Mouse (Mus musculus) cerebellum, adult 9-10 months (tissue): Measurements from ENCODE around the gene Iqsec1.
"Not testable (repeated sequence)": the region's sequence is repeated elsewhere in the genome, so short reads cannot be mapped to it uniquely, and the experiment has no call there.

ENCODE experiments used
- DNase-seq: peaks from one replicate; pipeline ENCODE4 v3.0.0; 2022

Iqsec1 gene

DNA sequence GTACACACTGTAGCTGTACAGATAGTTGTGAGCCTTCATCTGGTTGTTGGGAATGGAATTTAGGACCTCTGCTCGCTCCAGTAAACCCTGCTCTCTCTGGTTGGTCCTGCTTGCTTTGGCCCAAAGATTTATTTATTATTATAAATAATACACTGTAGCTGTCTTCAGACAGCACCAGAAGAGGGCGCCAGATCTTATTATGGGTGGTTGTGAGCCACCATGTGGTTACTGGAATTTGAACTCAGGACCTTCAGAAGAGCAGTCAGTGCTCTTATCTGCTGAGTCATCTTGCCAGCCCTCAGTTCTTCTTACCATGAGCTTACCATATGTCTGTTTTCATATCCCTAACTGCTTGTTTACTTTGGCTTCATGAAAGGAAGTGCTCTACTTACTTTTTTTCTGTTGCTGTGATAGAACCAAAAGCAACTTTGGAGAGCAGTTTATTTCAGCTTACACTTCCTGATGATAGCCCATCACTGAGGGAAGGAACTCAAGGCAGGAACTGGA is 332.1 kb downstream of the Iqsec1 start:
- not testable (repeated sequence) for DNase-seq

DNA sequence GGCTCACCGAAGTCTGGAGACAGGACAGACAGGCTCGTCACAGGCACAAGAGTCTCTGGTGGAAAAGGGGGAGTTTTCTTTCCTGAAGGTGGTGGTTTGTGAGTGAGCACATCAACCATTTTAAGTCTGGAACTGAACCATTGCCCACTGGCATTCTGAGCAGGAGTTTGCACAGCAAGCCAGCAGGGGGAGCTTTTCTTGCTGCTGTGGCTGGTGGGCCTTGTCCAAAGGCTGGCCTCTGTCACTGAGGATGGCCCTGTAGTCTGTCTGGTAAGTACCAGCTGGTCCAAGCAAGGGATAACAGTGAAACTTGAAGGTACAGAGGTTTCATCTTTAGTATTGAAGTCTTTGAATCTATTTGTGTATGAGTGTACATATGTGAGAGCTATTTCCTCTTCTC is 334.7 kb downstream of the Iqsec1 start:
- DNase-seq, result peak; percentile 67

DNA sequence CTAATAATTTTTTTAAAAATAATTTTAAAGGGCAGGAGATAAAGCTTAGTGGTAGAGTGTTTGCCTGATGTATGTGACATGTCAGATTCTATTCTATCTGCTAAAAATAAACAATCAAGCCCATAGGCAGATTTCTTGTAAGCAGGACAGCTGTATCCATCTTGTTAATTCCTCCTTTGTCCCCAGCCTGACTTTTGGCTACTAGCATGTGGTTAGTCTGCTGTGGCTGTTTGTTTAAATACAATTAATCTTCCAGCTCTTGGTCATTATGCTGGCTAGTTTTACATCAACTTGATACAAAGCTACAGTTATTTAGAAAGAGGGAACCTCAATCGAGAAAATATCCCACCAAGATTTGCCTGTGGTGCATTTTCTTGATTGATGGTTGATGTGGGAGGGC is 337.9 kb downstream of the Iqsec1 start:
- no peak for DNase-seq

DNA sequence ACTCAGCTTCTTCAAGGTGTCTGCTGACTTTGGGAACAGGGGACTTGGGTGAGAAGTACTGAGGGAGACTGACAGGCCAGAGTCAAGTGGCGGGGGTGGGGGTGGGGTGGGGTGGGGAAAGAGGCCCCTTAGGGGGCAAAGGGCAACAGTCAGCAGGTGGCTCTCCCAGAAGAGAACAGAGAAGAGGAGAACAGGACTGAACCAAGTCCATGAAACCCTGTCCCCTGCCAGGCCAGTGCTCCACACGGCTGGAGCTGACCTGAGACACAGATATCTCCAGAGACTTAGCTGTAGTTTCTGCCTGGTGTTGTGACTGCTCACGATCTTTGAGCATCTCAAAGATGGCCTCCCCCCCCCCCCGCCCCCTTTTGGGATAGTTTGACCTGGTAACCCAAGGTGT is 339.2 kb downstream of the Iqsec1 start:
- no peak for DNase-seq

DNA sequence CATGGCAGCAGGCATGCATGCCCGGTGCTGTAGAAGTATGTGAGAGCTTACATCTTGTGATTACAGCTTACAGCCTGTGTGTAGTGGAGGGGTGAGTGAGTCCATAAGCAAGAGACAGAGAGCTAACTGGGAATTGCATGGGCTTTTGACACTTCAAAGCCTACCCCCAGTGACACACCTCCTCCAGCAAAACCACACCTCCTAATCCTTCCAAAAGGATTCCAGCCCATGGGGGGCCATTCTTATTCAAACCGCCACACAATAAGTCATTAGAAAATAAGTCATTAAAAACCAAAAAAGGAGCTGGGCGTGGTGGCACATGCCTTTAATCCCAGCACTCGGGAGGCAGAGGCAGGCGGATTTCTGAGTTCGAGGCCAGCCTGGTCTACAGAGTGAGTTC is 340.1 kb downstream of the Iqsec1 start:
- no peak for DNase-seq

DNA sequence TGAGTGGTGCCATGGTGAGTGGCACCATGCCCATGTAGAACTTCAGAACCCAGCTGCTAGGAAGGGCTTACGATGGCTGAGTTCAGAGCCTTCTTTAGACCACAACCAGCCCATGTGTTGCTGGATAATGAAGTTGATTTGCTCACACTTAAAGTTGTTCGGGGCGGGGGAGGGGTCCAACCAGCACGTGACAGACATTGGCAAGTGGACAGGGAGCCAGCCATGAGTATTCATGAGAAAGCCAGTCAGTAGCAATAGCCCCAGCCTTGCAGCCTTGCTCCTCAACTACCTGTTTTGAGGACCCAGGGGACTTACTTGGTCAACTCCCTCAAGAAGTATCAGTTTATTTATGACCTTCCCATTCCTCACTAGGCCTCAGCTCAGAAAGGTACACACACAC is 343.5 kb downstream of the Iqsec1 start:
- DNase-seq, result no peak

DNA sequence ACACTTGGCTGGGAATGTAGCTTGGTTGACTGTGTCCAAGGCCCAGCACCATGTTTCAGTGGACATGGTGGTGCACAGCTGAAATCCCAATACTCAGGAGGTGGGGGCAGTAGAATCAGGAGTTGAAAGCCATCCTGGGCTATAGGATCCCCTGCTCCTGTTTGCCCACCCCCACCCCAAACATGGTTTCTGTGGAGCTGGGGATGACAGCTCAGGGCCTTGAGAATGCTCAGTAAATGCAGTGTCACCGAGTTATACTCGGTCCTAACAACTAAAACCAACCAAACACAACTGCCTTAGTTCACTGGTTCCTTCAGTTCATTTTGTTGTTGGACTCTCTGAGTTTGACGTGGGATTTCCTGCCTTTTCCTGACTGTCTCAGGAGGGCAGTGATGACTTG is 345.4 kb downstream of the Iqsec1 start:
- DNase-seq, result no peak

DNA sequence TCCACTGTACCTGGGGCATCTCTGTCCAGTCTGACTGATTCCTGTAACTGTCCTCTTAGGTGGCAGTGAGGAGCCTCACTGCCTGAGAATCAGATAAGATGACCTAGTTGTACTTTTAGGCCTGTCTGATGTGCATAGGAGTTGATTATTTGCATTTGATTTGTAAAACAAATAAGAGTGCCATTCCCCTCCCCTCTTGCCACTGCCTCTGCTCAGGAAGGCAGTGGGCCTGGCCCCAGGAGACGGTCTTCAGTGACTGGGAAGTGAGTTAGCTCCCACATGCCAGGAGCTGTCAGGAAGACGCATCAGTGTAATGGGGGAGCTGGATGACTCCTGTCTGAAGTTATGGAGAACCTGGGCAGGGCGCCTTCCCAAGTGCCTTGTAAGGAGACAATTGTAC is 352.9 kb downstream of the Iqsec1 start:
- DNase-seq, result no peak

DNA sequence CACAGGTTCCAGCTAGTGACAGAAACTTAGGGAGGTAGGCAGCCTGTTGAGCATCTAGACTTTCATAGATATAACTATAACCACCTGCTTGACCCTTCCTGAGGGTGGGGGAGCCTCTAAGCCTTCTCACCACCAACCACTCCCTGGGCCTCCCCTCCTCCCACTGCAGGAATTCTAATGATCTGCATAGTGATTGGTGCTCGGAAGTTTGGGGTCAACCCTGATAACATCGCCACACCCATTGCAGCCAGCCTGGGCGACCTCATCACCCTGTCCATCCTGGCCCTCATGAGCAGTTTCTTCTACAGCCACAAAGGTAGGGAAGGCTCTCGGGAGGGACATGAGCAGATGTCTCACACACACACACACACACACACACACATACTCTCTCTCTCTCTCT is 353.4 kb downstream of the Iqsec1 start:
- no peak for DNase-seq

DNA sequence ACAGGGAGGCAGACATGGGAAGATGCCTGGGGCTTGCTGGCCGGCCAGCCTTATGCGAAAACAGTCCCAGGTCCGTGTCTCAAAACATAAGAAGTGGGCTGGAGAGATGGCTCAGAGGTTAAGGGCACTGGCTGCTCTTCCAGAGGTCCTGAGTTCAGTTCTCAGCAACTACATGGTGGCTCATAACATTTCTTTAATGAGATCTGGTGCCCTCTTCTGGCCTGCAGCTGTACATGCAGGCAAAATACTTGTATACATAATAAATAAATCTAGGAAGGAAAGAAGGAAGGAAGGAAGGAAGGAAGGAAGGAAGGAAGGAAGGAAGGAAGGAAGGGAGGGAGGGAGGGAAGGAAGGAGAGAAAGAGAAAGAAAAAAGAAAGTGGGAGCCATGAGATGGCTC is 356.0 kb downstream of the Iqsec1 start:
- not testable (repeated sequence) for DNase-seq

DNA sequence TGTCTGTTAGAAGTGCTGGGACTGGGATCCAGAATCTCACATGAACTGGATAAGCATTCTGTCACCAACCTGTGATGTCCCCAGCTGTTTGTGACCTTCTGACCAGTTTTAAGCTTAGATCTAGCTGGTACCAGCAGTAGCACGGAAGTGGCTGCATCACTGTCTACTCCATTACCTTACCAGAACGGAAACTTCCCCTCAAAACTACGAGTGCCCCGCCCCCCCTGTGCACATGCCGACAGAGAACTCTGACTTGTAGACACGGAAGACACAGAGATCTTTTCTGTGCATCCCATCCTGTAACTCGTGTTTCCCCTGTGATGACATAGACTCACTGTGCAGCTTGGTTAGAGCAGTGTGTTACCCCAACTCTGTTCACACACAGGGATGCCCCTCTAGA is 358.1 kb downstream of the Iqsec1 start:
- no peak for DNase-seq

DNA sequence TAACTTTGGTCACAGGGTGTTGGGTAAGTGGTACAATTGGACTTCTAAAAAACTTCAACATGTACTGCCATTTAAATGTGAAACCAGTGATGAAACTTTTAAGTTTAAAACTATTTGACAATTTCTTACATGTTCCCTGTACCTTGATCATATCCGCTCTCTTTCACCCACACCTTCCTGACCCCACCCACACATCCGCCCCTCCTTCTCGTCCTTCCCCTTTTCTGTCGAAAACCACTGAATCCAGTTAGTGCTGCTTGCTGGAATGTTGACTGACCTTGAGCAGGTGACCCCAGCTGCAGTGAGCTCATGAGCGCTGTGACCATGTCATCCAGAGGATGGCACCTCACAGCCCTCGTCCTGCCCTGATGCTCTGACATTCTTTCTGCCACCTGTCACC is 359.0 kb downstream of the Iqsec1 start:
- no peak for DNase-seq

DNA sequence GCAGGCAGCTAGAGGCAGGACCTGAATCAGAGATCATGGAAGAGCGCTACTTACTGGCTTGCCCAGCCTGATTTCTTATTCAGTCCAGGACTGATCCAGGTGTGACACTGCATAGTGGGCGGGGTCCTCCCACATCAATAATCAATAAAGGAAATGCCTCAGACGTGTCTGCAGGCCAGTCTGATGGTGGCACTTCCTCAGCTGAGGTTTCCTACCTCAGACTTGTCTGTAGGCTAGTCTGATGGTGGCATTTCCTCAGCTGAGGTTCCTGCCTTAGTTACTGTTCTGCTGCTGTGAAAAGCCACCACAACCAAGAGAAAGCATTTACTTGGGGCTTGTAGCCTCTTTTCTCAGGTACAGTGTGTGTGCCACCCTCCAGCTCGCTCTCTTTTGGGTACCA is 360.9 kb downstream of the Iqsec1 start:
- no peak for DNase-seq

DNA sequence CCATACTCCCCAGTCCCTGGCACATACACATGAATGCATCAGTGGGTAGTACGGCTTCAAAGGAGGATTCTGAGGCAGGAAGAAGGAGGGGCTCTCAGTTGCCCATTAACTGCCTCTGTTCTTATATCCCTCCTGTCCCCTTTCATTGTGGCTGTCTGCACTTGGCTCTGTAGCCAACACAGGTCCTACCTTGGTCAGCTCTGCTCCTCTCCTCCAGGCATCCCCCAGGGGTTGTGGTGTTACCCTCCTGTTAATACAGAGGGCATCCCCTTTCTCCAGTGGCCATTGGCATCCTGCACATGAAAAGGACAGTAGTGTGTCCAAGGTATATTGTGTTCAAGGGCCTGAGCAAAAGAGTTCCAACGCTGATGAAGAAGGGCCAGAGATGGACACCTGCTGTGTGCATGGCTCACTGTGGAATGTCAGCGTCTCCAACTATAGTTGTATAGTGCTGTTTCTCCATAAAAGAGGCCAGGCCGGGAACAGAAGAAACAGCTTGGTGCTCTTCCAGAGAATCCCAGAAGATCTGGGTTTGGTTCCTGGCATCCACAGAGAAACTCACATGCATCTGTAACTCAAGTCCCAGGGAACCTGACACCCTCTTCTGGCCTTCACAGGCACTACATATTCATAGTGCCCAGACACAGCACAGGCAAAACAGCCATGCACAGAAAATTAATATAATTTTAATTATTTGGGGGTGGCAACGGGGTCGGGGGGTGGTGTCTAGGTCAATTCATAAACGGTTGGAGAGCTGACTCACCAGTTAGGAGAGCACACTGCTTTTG is 363.1 kb downstream of the Iqsec1 start:
- no peak for DNase-seq

DNA sequence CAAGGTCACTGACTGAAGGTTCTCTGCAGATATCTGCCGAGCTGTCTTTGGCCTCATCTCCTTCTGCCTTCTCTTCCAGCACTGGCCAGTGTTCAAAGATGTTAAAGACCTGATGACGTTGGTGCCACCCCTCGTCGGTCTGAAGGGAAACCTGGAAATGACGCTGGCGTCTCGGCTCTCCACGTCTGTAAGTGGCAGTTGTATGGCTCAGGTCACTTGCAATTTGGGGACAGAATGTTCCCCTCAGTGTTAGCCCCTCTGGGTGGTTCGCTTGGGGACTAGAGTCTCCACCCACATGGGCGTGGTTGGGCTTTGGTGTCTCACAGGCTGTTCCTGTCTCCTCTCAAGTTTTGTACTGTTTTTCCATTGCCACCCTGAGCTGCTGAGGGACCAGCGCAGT is 363.8 kb downstream of the Iqsec1 start:
- DNase-seq, result no peak

DNA sequence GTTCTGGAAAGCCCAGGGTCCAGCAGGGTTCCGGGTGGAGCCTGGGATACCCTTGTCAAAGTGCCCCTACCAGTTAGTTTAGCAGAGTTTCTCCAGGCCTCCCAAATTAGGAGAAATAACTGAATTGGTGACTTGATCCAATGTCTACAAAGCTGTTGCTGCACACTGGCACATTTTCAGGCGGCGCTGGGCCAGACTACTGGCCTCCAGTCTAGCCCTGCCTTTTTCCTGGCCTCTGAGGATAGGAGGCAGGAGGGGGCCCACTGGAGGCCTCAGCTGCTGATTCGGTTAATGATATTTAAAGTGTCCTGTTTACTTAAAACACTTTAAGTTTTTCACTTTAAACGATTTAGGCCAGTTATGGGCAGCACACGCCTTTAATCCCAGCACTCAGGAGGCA is 364.3 kb downstream of the Iqsec1 start:
- no peak for DNase-seq

DNA sequence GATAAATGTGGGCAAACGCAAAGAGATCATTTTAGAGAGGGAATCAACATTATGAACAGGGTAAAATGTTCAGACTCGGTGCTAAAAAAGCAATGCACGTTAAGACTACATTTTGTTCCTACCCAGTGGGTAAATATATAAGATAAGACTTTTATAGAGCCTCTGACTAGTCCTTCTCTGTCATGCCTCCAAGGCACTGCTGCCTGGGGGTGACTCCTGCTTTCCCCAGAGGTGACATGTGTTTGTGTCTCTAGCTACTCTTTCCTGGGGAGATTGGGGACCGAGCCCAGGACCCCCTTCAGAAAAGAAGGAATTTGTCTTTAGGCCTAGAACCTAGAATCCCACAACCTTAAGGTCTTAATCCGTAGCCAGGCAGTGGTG is 365.0 kb downstream of the Iqsec1 start:
- no peak for DNase-seq

DNA sequence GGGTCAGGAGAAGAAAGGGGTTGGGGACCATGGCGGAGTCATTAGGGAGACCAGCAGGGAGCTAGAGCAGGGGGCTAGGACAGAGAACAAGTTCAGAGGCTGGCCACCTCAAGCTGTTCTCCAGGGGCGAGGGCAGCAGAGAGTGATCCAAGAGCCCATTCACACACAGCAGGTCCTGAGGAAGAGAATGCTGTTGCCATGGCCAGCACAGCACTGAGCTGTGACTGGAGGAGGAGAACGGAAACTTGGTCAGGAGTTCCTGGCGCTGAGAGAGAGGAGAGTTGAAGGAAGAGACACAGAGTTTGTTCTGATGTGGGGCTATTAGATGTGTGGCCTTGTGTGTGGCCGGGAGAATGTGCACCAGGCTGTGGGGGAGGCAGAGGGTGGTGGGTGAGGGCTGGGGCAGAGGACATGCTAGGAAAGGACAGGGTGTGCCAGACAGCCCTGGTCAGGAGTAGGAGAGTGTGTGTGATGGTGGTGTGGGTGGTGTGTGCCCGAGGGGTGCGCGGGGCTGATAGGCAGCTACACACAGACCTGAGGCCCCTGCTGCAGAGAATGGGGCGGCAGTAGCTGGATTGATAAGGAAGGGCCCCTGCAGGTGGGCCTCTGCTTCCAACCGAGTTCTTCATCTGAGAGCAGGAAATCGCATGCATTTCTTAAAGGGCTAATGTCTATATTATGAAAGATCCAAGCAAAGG is 365.6 kb downstream of the Iqsec1 start:
- no peak for DNase-seq

DNA sequence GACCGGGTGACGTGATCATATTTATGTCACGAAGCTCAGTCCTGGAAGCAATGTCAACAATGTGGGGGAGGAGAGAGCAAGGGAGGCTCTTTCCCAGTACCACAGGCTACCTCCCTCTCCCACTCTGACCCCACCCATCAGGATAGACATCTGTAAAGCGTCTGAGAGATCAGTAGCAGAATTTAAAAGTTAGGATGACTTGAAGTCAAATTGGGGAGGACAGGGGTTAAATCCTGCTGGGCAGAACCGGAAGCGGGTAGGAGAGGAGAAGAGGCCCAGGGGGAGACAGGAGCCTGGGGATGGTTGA is 366.9 kb downstream of the Iqsec1 start:
- no peak for DNase-seq

DNA sequence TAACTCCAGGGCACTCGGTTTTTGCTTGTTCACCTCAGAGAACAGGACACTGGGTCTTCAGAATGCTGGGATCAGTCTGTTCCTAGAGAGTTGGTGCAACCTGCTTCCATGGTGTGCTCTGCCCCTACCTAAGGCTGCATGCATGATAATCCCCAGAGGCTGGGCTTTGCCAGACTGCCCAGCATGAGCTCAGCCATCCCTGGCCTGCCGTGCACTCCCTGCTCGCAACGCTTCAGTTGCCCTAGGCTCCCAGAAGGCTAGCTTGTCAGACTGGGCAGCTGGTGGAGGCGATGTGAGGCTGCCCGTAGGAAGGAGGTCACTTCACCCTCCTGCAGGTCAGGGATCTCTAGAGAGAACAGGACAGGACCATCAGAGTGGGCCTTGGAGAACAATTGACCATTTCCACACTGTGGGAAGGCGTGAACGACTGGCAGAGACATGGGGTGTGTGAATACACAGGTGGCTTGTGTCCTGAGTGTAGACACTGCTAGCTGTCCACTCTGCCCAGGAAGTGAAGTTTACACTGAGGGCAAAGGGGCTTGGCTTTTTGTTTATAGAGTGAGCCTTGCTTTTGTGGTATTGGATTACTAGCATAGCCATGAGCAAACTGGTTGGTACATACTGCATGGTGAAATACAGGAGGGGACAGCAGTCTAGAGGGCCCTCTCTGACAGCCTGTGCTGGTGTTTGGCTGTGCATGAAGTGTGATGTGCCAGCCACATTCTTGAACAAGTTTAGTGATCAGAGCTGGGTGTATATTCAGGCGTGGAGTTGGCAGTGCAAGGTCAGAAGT is 367.5 kb downstream of the Iqsec1 start:
- DNase-seq, result no peak

DNA sequence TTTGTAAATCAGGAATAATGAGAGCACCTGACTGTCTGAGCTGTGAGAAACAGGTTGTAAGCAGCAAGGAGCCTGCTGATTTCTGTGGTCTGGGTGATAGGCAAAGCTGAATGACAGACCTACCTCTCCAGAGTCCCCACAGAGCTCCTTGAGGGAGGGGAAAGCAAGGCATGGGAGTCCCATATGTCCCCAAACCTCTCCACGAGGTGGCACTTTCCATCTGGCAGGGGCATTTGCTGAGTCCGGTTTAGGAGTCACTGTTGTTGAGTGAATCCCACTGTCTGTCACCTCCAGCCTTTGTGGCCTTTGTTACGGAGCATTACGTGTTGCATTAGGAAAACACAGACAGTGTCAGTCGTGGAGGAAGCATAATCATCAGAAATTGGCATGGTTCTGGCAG is 368.5 kb downstream of the Iqsec1 start:
- DNase-seq, result no peak

DNA sequence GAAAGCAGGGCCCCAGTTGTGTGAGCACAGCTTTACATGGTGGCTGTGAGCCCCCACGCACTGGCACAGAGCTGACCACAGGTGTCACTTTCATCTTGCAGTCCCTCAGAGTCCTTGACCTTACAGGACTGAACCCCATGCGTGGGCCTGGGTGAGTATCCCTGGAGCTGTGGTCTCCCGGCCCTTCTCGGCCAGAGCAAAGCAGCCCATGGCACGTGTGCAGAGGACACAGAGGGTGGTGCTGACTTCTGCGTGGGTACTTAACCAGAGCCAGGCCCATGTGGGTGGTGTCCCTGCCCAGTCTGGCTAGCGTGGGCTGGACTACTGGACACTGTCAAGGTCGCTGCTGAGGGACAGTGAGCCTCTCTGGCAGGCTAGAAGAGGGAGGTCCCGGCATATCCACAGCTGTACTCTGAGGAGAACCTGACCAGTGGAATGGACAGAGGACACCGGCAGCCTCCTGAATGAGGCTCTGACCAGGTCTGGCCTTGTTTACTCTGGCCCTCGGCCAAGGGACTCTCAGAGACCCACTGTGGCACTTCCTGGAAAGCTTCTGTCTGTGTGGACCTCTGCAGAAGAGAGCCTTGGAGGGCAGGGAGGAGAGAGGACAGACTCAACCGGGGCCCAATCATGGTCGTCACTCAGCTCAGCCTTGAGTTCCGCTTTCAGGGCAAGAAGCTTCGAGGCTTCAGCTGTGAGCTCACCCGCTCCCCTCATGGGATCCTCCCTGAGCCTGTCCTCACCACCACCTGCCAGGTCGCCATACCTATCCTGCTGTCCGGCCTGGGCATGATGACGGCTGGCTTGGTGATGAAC is 369.5 kb downstream of the Iqsec1 start:
- no peak for DNase-seq

DNA sequence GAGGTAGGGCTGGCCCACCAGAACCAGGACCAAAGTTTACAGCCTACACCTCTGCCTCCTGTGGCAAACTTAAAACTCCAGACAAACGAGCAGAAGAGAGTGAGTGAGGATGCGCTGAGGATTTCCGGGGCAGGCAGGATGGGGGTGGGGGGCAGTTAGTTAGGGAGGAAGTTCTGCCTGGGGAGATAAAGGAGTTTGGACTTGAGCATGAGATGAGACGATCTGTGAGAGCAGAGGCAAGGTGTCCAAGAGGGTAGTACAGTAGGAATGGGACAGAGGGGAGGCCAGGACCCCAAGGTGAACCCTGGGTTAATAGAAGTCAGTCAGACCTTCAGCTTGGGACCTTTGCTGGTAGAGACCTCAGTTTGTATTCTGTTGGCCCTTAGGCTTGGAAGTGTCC is 370.2 kb downstream of the Iqsec1 start:
- DNase-seq, result no peak
